Mouse (Mus musculus): Measurements from ENCODE around the gene Mid2. TPM values are rescaled to one million over a fixed set of nuclear protein-coding genes. Genes with fewer than 3 reads are reported as not detected.
"Not testable (repeated sequence)": the region's sequence is repeated elsewhere in the genome, so short reads cannot be mapped to it uniquely, and the experiment has no call there.

The Mid2 gene
- polyA plus RNA-seq, 1 experiment from 2014 or later, result 6.9 TPM

- H3K4me2 ChIP-seq (replicated peaks; ENCODE audit: low read depth, low read length); H3K4me3 ChIP-seq (ENCODE audit: low read length); H3K9ac ChIP-seq (ENCODE audit: low read depth, low read length); H3K36me3 ChIP-seq (ENCODE audit: control insufficient read depth, insufficient read depth, low read length); H3K9me3 ChIP-seq (ENCODE audit: control insufficient read depth, low read length); H3K27ac ChIP-seq (ENCODE audit: low read depth, low read length); ATAC-seq (ENCODE audit: low FRiP score, low TSS enrichment); H3K4me1 ChIP-seq (ENCODE audit: control insufficient read depth, insufficient read depth, low read length); H3K27me3 ChIP-seq (ENCODE audit: control insufficient read depth, insufficient read depth, low read length): not testable (repeated sequence)
- 41% methylated on average over 6 of the region's 7 CpGs for WGBS
These were observed 33.6 kb downstream of the Mid2 start for GRCm38 (mm10) chrX:140697872-140698463.

- no peak overlapping the region for H3K4me3 ChIP-seq (ENCODE audit: low read length)
- no peak overlapping the region for H3K27ac ChIP-seq (ENCODE audit: low read depth, low read length)
- H3K36me3 ChIP-seq (ENCODE audit: control insufficient read depth, insufficient read depth, low read length), result no peaks in the 10 kb centered on the region
- no peak overlapping the region for H3K9ac ChIP-seq (ENCODE audit: low read depth, low read length)
- no peak for ATAC-seq (ENCODE audit: low FRiP score, low TSS enrichment)
- no peaks in the 10 kb centered on the region for H3K27me3 ChIP-seq (ENCODE audit: control insufficient read depth, insufficient read depth, low read length)
- H3K4me1 ChIP-seq (ENCODE audit: control insufficient read depth, insufficient read depth, low read length), result no peaks in the 10 kb centered on the region
- H3K4me2 ChIP-seq (replicated peaks; ENCODE audit: low read depth, low read length), result no peak overlapping the region
- WGBS, result 93% methylated on average over 1 of the region's 1 CpGs
- H3K9me3 ChIP-seq (ENCODE audit: control insufficient read depth, low read length), result no peaks in the 10 kb centered on the region
These were observed 38.8 kb downstream of the Mid2 start for GRCm38 (mm10) chrX:140703224-140703623.

GRCm38 (mm10) chrX:140706077-140706476 is 41.7 kb downstream of the Mid2 start:
- H3K36me3 ChIP-seq (ENCODE audit: control insufficient read depth, insufficient read depth, low read length), result no peaks in the 10 kb centered on the region
- ATAC-seq (ENCODE audit: low FRiP score, low TSS enrichment), result no peak
- H3K4me3 ChIP-seq (ENCODE audit: low read length), result no peak overlapping the region
- no peaks in the 10 kb centered on the region for H3K4me1 ChIP-seq (ENCODE audit: control insufficient read depth, insufficient read depth, low read length)
- H3K27ac ChIP-seq (ENCODE audit: low read depth, low read length), result no peak overlapping the region
- H3K9me3 ChIP-seq (ENCODE audit: control insufficient read depth, low read length), result no peaks in the 10 kb centered on the region
- WGBS, result 89% methylated on average over 4 of the region's 4 CpGs
- H3K27me3 ChIP-seq (ENCODE audit: control insufficient read depth, insufficient read depth, low read length), result no peaks in the 10 kb centered on the region
- no peak overlapping the region for H3K4me2 ChIP-seq (replicated peaks; ENCODE audit: low read depth, low read length)
- no peak overlapping the region for H3K9ac ChIP-seq (ENCODE audit: low read depth, low read length)

- H3K4me2 ChIP-seq (replicated peaks; ENCODE audit: low read depth, low read length), result no peak overlapping the region
- no peaks in the 10 kb centered on the region for H3K4me1 ChIP-seq (ENCODE audit: control insufficient read depth, insufficient read depth, low read length)
- no peaks in the 10 kb centered on the region for H3K27me3 ChIP-seq (ENCODE audit: control insufficient read depth, insufficient read depth, low read length)
- no peak overlapping the region for H3K4me3 ChIP-seq (ENCODE audit: low read length)
- no peak for ATAC-seq (ENCODE audit: low FRiP score, low TSS enrichment)
- no peaks in the 10 kb centered on the region for H3K36me3 ChIP-seq (ENCODE audit: control insufficient read depth, insufficient read depth, low read length)
- WGBS, result 51% methylated on average over 4 of the region's 4 CpGs
- no peak overlapping the region for H3K9ac ChIP-seq (ENCODE audit: low read depth, low read length)
- no peak overlapping the region for H3K27ac ChIP-seq (ENCODE audit: low read depth, low read length)
- H3K9me3 ChIP-seq (ENCODE audit: control insufficient read depth, low read length), result no peaks in the 10 kb centered on the region
These were observed 58.0 kb downstream of the Mid2 start for GRCm38 (mm10) chrX:140722400-140722799.

GRCm38 (mm10) chrX:140738986-140739385 is 74.6 kb downstream of the Mid2 start:
- Histone ChIP-seq H3K4me2 (replicated peaks; ENCODE audit: low read depth, low read length) (no peak overlapping the region), H3K27ac (ENCODE audit: low read depth, low read length) (no peak overlapping the region), H3K4me1 (ENCODE audit: control insufficient read depth, insufficient read depth, low read length) (no peaks in the 10 kb centered on the region), H3K9me3 (ENCODE audit: control insufficient read depth, low read length) (no peaks in the 10 kb centered on the region), H3K36me3 (ENCODE audit: control insufficient read depth, insufficient read depth, low read length) (no peaks in the 10 kb centered on the region), H3K9ac (ENCODE audit: low read depth, low read length) (no peak overlapping the region), H3K27me3 (ENCODE audit: control insufficient read depth, insufficient read depth, low read length) (no peaks in the 10 kb centered on the region; the same call in 1 of the 2 replicates), H3K4me3 (ENCODE audit: low read length) (no peak overlapping the region)
- ATAC-seq (ENCODE audit: low FRiP score, low TSS enrichment), result no peak

GRCm38 (mm10) chrX:140743213-140743612 is 78.8 kb downstream of the Mid2 start:
- H3K27me3 ChIP-seq (ENCODE audit: control insufficient read depth, insufficient read depth, low read length), result no peaks in the 10 kb centered on the region
- no peak for ATAC-seq (ENCODE audit: low FRiP score, low TSS enrichment)
- WGBS, result 52% methylated on average over 5 of the region's 5 CpGs

GRCm38 (mm10) chrX:140769794-140770193 is 105.4 kb downstream of the Mid2 start:
- no peaks in the 10 kb centered on the region for H3K4me1 ChIP-seq (ENCODE audit: control insufficient read depth, insufficient read depth, low read length)
- H3K9me3 ChIP-seq (ENCODE audit: control insufficient read depth, low read length), result no peaks in the 10 kb centered on the region
- H3K36me3 ChIP-seq (ENCODE audit: control insufficient read depth, insufficient read depth, low read length), result no peaks in the 10 kb centered on the region
- no peak overlapping the region for H3K4me2 ChIP-seq (replicated peaks; ENCODE audit: low read depth, low read length)
- WGBS, result 83% methylated on average over 1 of the region's 1 CpGs
- no peaks in the 10 kb centered on the region for H3K27me3 ChIP-seq (ENCODE audit: control insufficient read depth, insufficient read depth, low read length)
- no peak overlapping the region for H3K27ac ChIP-seq (ENCODE audit: low read depth, low read length)
- H3K4me3 ChIP-seq (ENCODE audit: low read length), result no peak overlapping the region
- H3K9ac ChIP-seq (ENCODE audit: low read depth, low read length), result no peak overlapping the region
- ATAC-seq (ENCODE audit: low FRiP score, low TSS enrichment), result no peak

More at GRCm38 (mm10) chrX:140743213-140743612, 78.8 kb downstream of the Mid2 start:
- Histone ChIP-seq H3K4me1 (ENCODE audit: control insufficient read depth, insufficient read depth, low read length) (no peaks in the 10 kb centered on the region), H3K36me3 (ENCODE audit: control insufficient read depth, insufficient read depth, low read length) (no peaks in the 10 kb centered on the region), H3K27ac (ENCODE audit: low read depth, low read length) (no peak overlapping the region), H3K4me2 (replicated peaks; ENCODE audit: low read depth, low read length) (no peak overlapping the region), H3K9ac (ENCODE audit: low read depth, low read length) (no peak overlapping the region), H3K9me3 (ENCODE audit: control insufficient read depth, low read length) (no peaks in the 10 kb centered on the region), H3K4me3 (ENCODE audit: low read length) (no peak overlapping the region)

- H3K9ac ChIP-seq (ENCODE audit: low read depth, low read length), result no peak overlapping the region
- ATAC-seq (ENCODE audit: low FRiP score, low TSS enrichment), result no peak
- no peaks in the 10 kb centered on the region for H3K4me1 ChIP-seq (ENCODE audit: control insufficient read depth, insufficient read depth, low read length)
These were observed 140.9 kb downstream of the Mid2 start for GRCm38 (mm10) chrX:140805340-140805739.

GRCm38 (mm10) chrX:140813312-140814006 is 149.1 kb downstream of the Mid2 start, which contains the start of gene Tex13b:
Gene Tex13b (minus strand): TSS chrX:140813433.
- WGBS, result 91% methylated on average over 22 of the region's 22 CpGs
- no peaks in the 10 kb centered on the region for H3K4me1 ChIP-seq (ENCODE audit: control insufficient read depth, insufficient read depth, low read length)
- ATAC-seq (ENCODE audit: low FRiP score, low TSS enrichment), result no peak
- no peaks in the 10 kb centered on the region for H3K9me3 ChIP-seq (ENCODE audit: control insufficient read depth, low read length)
- no peak within 1 kb of the TSS for H3K27ac ChIP-seq (ENCODE audit: low read depth, low read length)
- H3K4me2 ChIP-seq (replicated peaks; ENCODE audit: low read depth, low read length), result no peak within 1 kb of the TSS
- no peak within 1 kb of the TSS for H3K9ac ChIP-seq (ENCODE audit: low read depth, low read length)
- no peak within 1 kb of the TSS for H3K4me3 ChIP-seq (ENCODE audit: low read length)
- H3K27me3 ChIP-seq (ENCODE audit: control insufficient read depth, insufficient read depth, low read length), result no peaks in the 10 kb centered on the region
- H3K36me3 ChIP-seq (ENCODE audit: control insufficient read depth, insufficient read depth, low read length), result no peaks in the 10 kb centered on the region

More at GRCm38 (mm10) chrX:140805340-140805739, 140.9 kb downstream of the Mid2 start:
- Histone ChIP-seq H3K36me3 (ENCODE audit: control insufficient read depth, insufficient read depth, low read length) (no peaks in the 10 kb centered on the region), H3K9me3 (ENCODE audit: control insufficient read depth, low read length) (no peaks in the 10 kb centered on the region), H3K4me3 (ENCODE audit: low read length) (no peak overlapping the region), H3K27ac (ENCODE audit: low read depth, low read length) (no peak overlapping the region), H3K4me2 (replicated peaks; ENCODE audit: low read depth, low read length) (no peak overlapping the region), H3K27me3 (ENCODE audit: control insufficient read depth, insufficient read depth, low read length) (no peaks in the 10 kb centered on the region)
- WGBS, result 74% methylated on average over 2 of the region's 2 CpGs

Measured in kidney, embryonic 14.5 days (tissue).